Mouse (Mus musculus): Measurements from ENCODE around the gene Slc16a13. TPM values are rescaled to one million over a fixed set of nuclear protein-coding genes. Genes with fewer than 3 reads are reported as not detected.
A peak's percentile ranks its signal among the peaks of the same experiment; 100 is the strongest.

The Slc16a13 gene
- polyA plus RNA-seq, 1 experiment, result 6.1 TPM

- Histone ChIP-seq H3K4me3 (ENCODE audit: control insufficient read depth, insufficient read depth, low read length) (no peak overlapping the region), H3K4me1 (replicated peaks; ENCODE audit: control insufficient read depth, insufficient read depth, low read length) (no peaks in the 10 kb centered on the region), H3K27me3 (ENCODE audit: control insufficient read depth, insufficient read depth, low read length) (peaks cover 3% of the 10 kb centered on the region), H3K27ac (ENCODE audit: control insufficient read depth, insufficient read depth, low read length) (no peak overlapping the region), H3K36me3 (ENCODE audit: control insufficient read depth, insufficient read depth, low read length) (no peaks in the 10 kb centered on the region)
- TF ChIP-seq CTCF (IDR thresholded peaks at IDR 0.05; ENCODE audit: borderline replicate concordance, control insufficient read depth, extremely low read depth, insufficient read depth, low read length, poor library complexity) (no peak), POLR2A (IDR thresholded peaks at IDR 0.05; ENCODE audit: control insufficient read depth, extremely low read depth, insufficient read depth, low read length, poor library complexity) (no peak)
- DNase-seq, result no peak
- 89% methylated on average over 5 of the region's 5 CpGs for WGBS
These were observed 12.0 kb downstream of the Slc16a13 start for GRCm38 (mm10) chr11:70208778-70209388.

- 94% methylated on average over 7 of the region's 7 CpGs for WGBS
- TF ChIP-seq POLR2A (IDR thresholded peaks at IDR 0.05; ENCODE audit: control insufficient read depth, extremely low read depth, insufficient read depth, low read length, poor library complexity) (no peak), CTCF (IDR thresholded peaks at IDR 0.05; ENCODE audit: borderline replicate concordance, control insufficient read depth, extremely low read depth, insufficient read depth, low read length, poor library complexity) (no peak)
- H3K27me3 ChIP-seq (ENCODE audit: control insufficient read depth, insufficient read depth, low read length), result no peaks in the 10 kb centered on the region
- no peaks in the 10 kb centered on the region for H3K36me3 ChIP-seq (ENCODE audit: control insufficient read depth, insufficient read depth, low read length)
- no peaks in the 10 kb centered on the region for H3K4me1 ChIP-seq (replicated peaks; ENCODE audit: control insufficient read depth, insufficient read depth, low read length)
- no peak overlapping the region for H3K27ac ChIP-seq (ENCODE audit: control insufficient read depth, insufficient read depth, low read length)
- no peak overlapping the region for H3K4me3 ChIP-seq (ENCODE audit: control insufficient read depth, insufficient read depth, low read length)
- no peak for DNase-seq
These were observed 13.6 kb downstream of the Slc16a13 start for GRCm38 (mm10) chr11:70207283-70207682.

- WGBS, result 71% methylated on average over 2 of the region's 2 CpGs
- no peak overlapping the region for H3K27ac ChIP-seq (ENCODE audit: control insufficient read depth, insufficient read depth, low read length)
- TF ChIP-seq CTCF (IDR thresholded peaks at IDR 0.05; ENCODE audit: borderline replicate concordance, control insufficient read depth, extremely low read depth, insufficient read depth, low read length, poor library complexity) (no peak), POLR2A (IDR thresholded peaks at IDR 0.05; ENCODE audit: control insufficient read depth, extremely low read depth, insufficient read depth, low read length, poor library complexity) (no peak)
- no peak for DNase-seq
- no peak overlapping the region for H3K4me3 ChIP-seq (ENCODE audit: control insufficient read depth, insufficient read depth, low read length)
- H3K4me1 ChIP-seq (replicated peaks; ENCODE audit: control insufficient read depth, insufficient read depth, low read length), result no peaks in the 10 kb centered on the region
- no peaks in the 10 kb centered on the region for H3K36me3 ChIP-seq (ENCODE audit: control insufficient read depth, insufficient read depth, low read length)
- no peaks in the 10 kb centered on the region for H3K27me3 ChIP-seq (ENCODE audit: control insufficient read depth, insufficient read depth, low read length)
These were observed 14.1 kb downstream of the Slc16a13 start for GRCm38 (mm10) chr11:70206801-70207200.

GRCm38 (mm10) chr11:70201691-70202090 is 19.2 kb downstream of the Slc16a13 start:
- H3K4me1 ChIP-seq (replicated peaks; ENCODE audit: control insufficient read depth, insufficient read depth, low read length), result no peaks in the 10 kb centered on the region
- DNase-seq, result peak; percentile 79
- no peaks in the 10 kb centered on the region for H3K27me3 ChIP-seq (ENCODE audit: control insufficient read depth, insufficient read depth, low read length)
- no peaks in the 10 kb centered on the region for H3K36me3 ChIP-seq (ENCODE audit: control insufficient read depth, insufficient read depth, low read length)
- WGBS, result 58% methylated on average over 5 of the region's 5 CpGs
- TF ChIP-seq CTCF (IDR thresholded peaks at IDR 0.05; ENCODE audit: borderline replicate concordance, control insufficient read depth, extremely low read depth, insufficient read depth, low read length, poor library complexity) (peak; percentile 91; the same call in 1 of the 2 replicates), POLR2A (IDR thresholded peaks at IDR 0.05; ENCODE audit: control insufficient read depth, extremely low read depth, insufficient read depth, low read length, poor library complexity) (no peak)
- H3K4me3 ChIP-seq (ENCODE audit: control insufficient read depth, insufficient read depth, low read length), result no peak overlapping the region
- no peak overlapping the region for H3K27ac ChIP-seq (ENCODE audit: control insufficient read depth, insufficient read depth, low read length)

- no peak for TF ChIP-seq CTCF (IDR thresholded peaks at IDR 0.05; ENCODE audit: borderline replicate concordance, control insufficient read depth, extremely low read depth, insufficient read depth, low read length, poor library complexity)
- no peak for TF ChIP-seq POLR2A (IDR thresholded peaks at IDR 0.05; ENCODE audit: control insufficient read depth, extremely low read depth, insufficient read depth, low read length, poor library complexity)
- H3K27me3 ChIP-seq (ENCODE audit: control insufficient read depth, insufficient read depth, low read length), result no peaks in the 10 kb centered on the region
- no peak for DNase-seq
- no peak overlapping the region for H3K4me3 ChIP-seq (ENCODE audit: control insufficient read depth, insufficient read depth, low read length)
- H3K4me1 ChIP-seq (replicated peaks; ENCODE audit: control insufficient read depth, insufficient read depth, low read length), result no peaks in the 10 kb centered on the region
- H3K36me3 ChIP-seq (ENCODE audit: control insufficient read depth, insufficient read depth, low read length), result no peaks in the 10 kb centered on the region
- WGBS, result 91% methylated on average over 5 of the region's 5 CpGs
- no peak overlapping the region for H3K27ac ChIP-seq (ENCODE audit: control insufficient read depth, insufficient read depth, low read length)
These were observed 20.7 kb downstream of the Slc16a13 start for GRCm38 (mm10) chr11:70200036-70200608.

GRCm38 (mm10) chr11:70199107-70199506 is 21.8 kb downstream of the Slc16a13 start:
- 92% methylated on average over 8 of the region's 8 CpGs for WGBS
- Histone ChIP-seq H3K4me3 (ENCODE audit: control insufficient read depth, insufficient read depth, low read length) (no peak overlapping the region), H3K27me3 (ENCODE audit: control insufficient read depth, insufficient read depth, low read length) (no peaks in the 10 kb centered on the region), H3K27ac (ENCODE audit: control insufficient read depth, insufficient read depth, low read length) (no peak overlapping the region), H3K36me3 (ENCODE audit: control insufficient read depth, insufficient read depth, low read length) (no peaks in the 10 kb centered on the region), H3K4me1 (replicated peaks; ENCODE audit: control insufficient read depth, insufficient read depth, low read length) (no peaks in the 10 kb centered on the region)
- no peak for DNase-seq
- no peak for TF ChIP-seq POLR2A (IDR thresholded peaks at IDR 0.05; ENCODE audit: control insufficient read depth, extremely low read depth, insufficient read depth, low read length, poor library complexity)
- no peak for TF ChIP-seq CTCF (IDR thresholded peaks at IDR 0.05; ENCODE audit: borderline replicate concordance, control insufficient read depth, extremely low read depth, insufficient read depth, low read length, poor library complexity)

Data from thymus, adult 2 months (tissue).